8 mouse cellular contexts compared by ENCODE assay signal in genomic region chr3:116594076-116594727, GRCm38 (mm10). TPM values are rescaled to one million over a fixed set of nuclear protein-coding genes. Genes with fewer than 3 reads are reported as not detected.
DNase-seq lines count a peak whose midpoint lies in the region; ATAC-seq and TF ChIP-seq lines count a peak whose summit lies in the region.

No protein-coding gene starts in this region.

- no peak for DNase-seq in cerebellum, adult 2 months
- DNase-seq in cerebellum, adult 18-20 months: no peak
- DNase-seq in lung, postnatal 0 days (ENCODE audit: low spot score): peak; percentile 53
- DNase-seq in lung, postnatal 14 days: no peak
- no peak for DNase-seq in liver, postnatal 0 days
- no peak for DNase-seq in spleen, postnatal 10 days (ENCODE audit: low spot score in 2 of 2)
- no peak for DNase-seq in layer of hippocampus, postnatal 14 days (ENCODE audit: low spot score in 2 of 2)

- H3K9ac ChIP-seq in lung, postnatal 0 days (replicated peaks; ENCODE audit: low read depth): peak overlapping the region; percentile 65
- H3K9ac ChIP-seq in forebrain, embryonic 16.5 days (replicated peaks; ENCODE audit: low read depth, low read length): peak overlapping the region; percentile 75
- peak overlapping the region; percentile 80 for H3K9ac ChIP-seq in liver, postnatal 0 days (replicated peaks)

- H3K36me3 ChIP-seq in lung, postnatal 0 days (ENCODE audit: insufficient read depth, low read length): peaks cover 17% of the 10 kb centered on the region; the same call in 1 of the 2 replicates
- peaks cover 12% of the 10 kb centered on the region for H3K36me3 ChIP-seq in forebrain, embryonic 16.5 days (ENCODE audit: control insufficient read depth, insufficient read depth)
- H3K36me3 ChIP-seq in liver, postnatal 0 days (replicated peaks; ENCODE audit: insufficient read depth, low read length): peaks cover 16% of the 10 kb centered on the region

- peak overlapping the region; percentile 14 for H3K27ac ChIP-seq in cerebellum, adult 2 months (ENCODE audit: insufficient read depth, low read length)
- H3K27ac ChIP-seq in lung, postnatal 0 days (ENCODE audit: low read length): peak overlapping the region; percentile 79
- H3K27ac ChIP-seq in forebrain, embryonic 16.5 days (ENCODE audit: low read length): peak overlapping the region; percentile 86
- peak overlapping the region; percentile 82 for H3K27ac ChIP-seq in liver, postnatal 0 days (ENCODE audit: low read depth)

- TF ChIP-seq CTCF in cerebellum, adult 2 months (IDR thresholded peaks at IDR 0.05; ENCODE audit: borderline replicate concordance, insufficient read depth, low read depth, low read length): no peak
- peak; percentile 31; the same call in 1 of the 2 replicates for TF ChIP-seq CTCF in lung, postnatal 0 days (IDR thresholded peaks at IDR 0.05)
- peak; percentile 37; the same call in 1 of the 2 replicates for TF ChIP-seq CTCF in liver, postnatal 0 days (IDR thresholded peaks at IDR 0.05; ENCODE audit: low read depth)

- no peaks in the 10 kb centered on the region for H3K9me3 ChIP-seq in lung, postnatal 0 days (ENCODE audit: low read length)
- H3K9me3 ChIP-seq in forebrain, embryonic 16.5 days (ENCODE audit: control insufficient read depth, low read length): no peaks in the 10 kb centered on the region
- no peaks in the 10 kb centered on the region for H3K9me3 ChIP-seq in liver, postnatal 0 days (ENCODE audit: low read length)

- ATAC-seq in lung, postnatal 0 days: peak; percentile 57
- ATAC-seq in forebrain, embryonic 16.5 days: peak; percentile 84
- peak; percentile 62 for ATAC-seq in liver, postnatal 0 days

- WGBS in cerebellum, adult 2 months: 2% methylated on average over 22 of the region's 22 CpGs
- WGBS in lung, postnatal 0 days: 1% methylated on average over 22 of the region's 22 CpGs
- WGBS in forebrain, embryonic 16.5 days: 2% methylated on average over 21 of the region's 22 CpGs
- 2% methylated on average over 21 of the region's 22 CpGs for WGBS in liver, postnatal 0 days (ENCODE audit: insufficient replicate concordance)

- no peaks in the 10 kb centered on the region for H3K27me3 ChIP-seq in cerebellum, adult 2 months (ENCODE audit: control insufficient read depth, insufficient read depth, low read length)
- H3K27me3 ChIP-seq in lung, postnatal 0 days (replicated peaks; ENCODE audit: insufficient read depth, low read length): no peaks in the 10 kb centered on the region
- no peaks in the 10 kb centered on the region for H3K27me3 ChIP-seq in forebrain, embryonic 16.5 days (replicated peaks; ENCODE audit: control insufficient read depth, insufficient read depth, low read length)
- H3K27me3 ChIP-seq in liver, postnatal 0 days (ENCODE audit: insufficient read depth, low read length): no peaks in the 10 kb centered on the region

- no peaks in the 10 kb centered on the region for H3K4me1 ChIP-seq in cerebellum, adult 2 months (ENCODE audit: control insufficient read depth, insufficient read depth, low read length)
- no peaks in the 10 kb centered on the region for H3K4me1 ChIP-seq in lung, postnatal 0 days (ENCODE audit: insufficient read depth, low read depth, low read length)
- H3K4me1 ChIP-seq in forebrain, embryonic 16.5 days (replicated peaks; ENCODE audit: control insufficient read depth, insufficient read depth, low read length): peaks cover 11% of the 10 kb centered on the region
- peaks cover 12% of the 10 kb centered on the region; the same call in 1 of the 2 replicates for H3K4me1 ChIP-seq in liver, postnatal 0 days (ENCODE audit: insufficient read depth)

- H3K4me3 ChIP-seq in cerebellum, adult 2 months (replicated peaks; ENCODE audit: insufficient read depth, low read depth, low read length): peak overlapping the region; percentile 76
- peak overlapping the region; percentile 84 for H3K4me3 ChIP-seq in lung, postnatal 0 days (ENCODE audit: low read depth, low read length)
- peak overlapping the region; percentile 62 for H3K4me3 ChIP-seq in forebrain, embryonic 16.5 days (replicated peaks; ENCODE audit: low read length)
- peak overlapping the region; percentile 92 for H3K4me3 ChIP-seq in liver, postnatal 0 days (ENCODE audit: low read depth, low read length)

- no peak for TF ChIP-seq EP300 in lung, postnatal 0 days (IDR thresholded peaks at IDR 0.05)
- no peak for TF ChIP-seq EP300 in liver, postnatal 0 days (IDR thresholded peaks at IDR 0.05; ENCODE audit: low read depth)

- peak overlapping the region; percentile 74 for H3K4me2 ChIP-seq in lung, postnatal 0 days (replicated peaks; ENCODE audit: low read depth, low read length)
- peak overlapping the region; percentile 47 for H3K4me2 ChIP-seq in forebrain, embryonic 16.5 days (ENCODE audit: low read length)
- H3K4me2 ChIP-seq in liver, postnatal 0 days (ENCODE audit: low read depth, low read length): peak overlapping the region; percentile 79

- TF ChIP-seq POLR2A in cerebellum, adult 2 months (IDR thresholded peaks at IDR 0.05; ENCODE audit: borderline replicate concordance, insufficient read depth, low read length): no peak

RNA-seq across cellular contexts. Expression of gene Sass6, which starts 0.6 kb away (rescaled TPM):
- polyA plus RNA-seq in cerebellum, adult 2 months (2012; rRNA removed): 8.6 and 9.7 TPM in 2 replicates
- polyA plus RNA-seq in lung, postnatal 0 days (2015; fragmentation: Nextera tagmentation; extraction: Ambion mirVana): 3.7 and 4.2 TPM in 2 replicates
- 18.2 and 19.3 TPM in 2 replicates for polyA plus RNA-seq in forebrain, embryonic 16.5 days (2015; fragmentation: Nextera tagmentation; extraction: Ambion mirVana)
- 6.5 and 7.4 TPM in 2 replicates for polyA plus RNA-seq in liver, postnatal 0 days (2015; fragmentation: Nextera tagmentation; extraction: Ambion mirVana)
- 1 to 10 TPM; 8.2 TPM for total RNA-seq in layer of hippocampus, postnatal 14 days (2021)

RNA-seq across cellular contexts. Expression of gene Trmt13, which starts 20.2 kb away (rescaled TPM):
- polyA plus RNA-seq in cerebellum, adult 2 months (2012; rRNA removed): 20.6 and 22.9 TPM in 2 replicates
- 15.0 and 17.0 TPM in 2 replicates for polyA plus RNA-seq in lung, postnatal 0 days (2015; fragmentation: Nextera tagmentation; extraction: Ambion mirVana)
- polyA plus RNA-seq in forebrain, embryonic 16.5 days (2015; fragmentation: Nextera tagmentation; extraction: Ambion mirVana): 28.4 and 35.2 TPM in 2 replicates
- polyA plus RNA-seq in liver, postnatal 0 days (2015; fragmentation: Nextera tagmentation; extraction: Ambion mirVana): 7.4 and 7.6 TPM in 2 replicates
- total RNA-seq in layer of hippocampus, postnatal 14 days (2021): 10 to 100 TPM; 15.3 to 15.6 TPM

RNA-seq across cellular contexts. Expression of gene Lrrc39, which starts 31.4 kb away (rescaled TPM):
- polyA plus RNA-seq in cerebellum, adult 2 months (2012; rRNA removed): 0.11 and 0.21 TPM in 2 replicates
- 0.42 and 0.61 TPM in 2 replicates for polyA plus RNA-seq in lung, postnatal 0 days (2015; fragmentation: Nextera tagmentation; extraction: Ambion mirVana)
- polyA plus RNA-seq in forebrain, embryonic 16.5 days (2015; fragmentation: Nextera tagmentation; extraction: Ambion mirVana): 0.29 and 0.42 TPM in 2 replicates
- 1.6 and 1.9 TPM in 2 replicates for polyA plus RNA-seq in liver, postnatal 0 days (2015; fragmentation: Nextera tagmentation; extraction: Ambion mirVana)
- total RNA-seq in layer of hippocampus, postnatal 14 days (2021): under 1 TPM in 1 of 2 experiments, not detected in 1; 0.17 TPM

Comparison
In these comparisons a context has a peak if more than half of its experiments do, and no peak if none do; other contexts are left out.
1. H3K27ac ChIP-seq: peak in every context shown above with its lines; median percentile 86 in forebrain, embryonic 16.5 days; 82 in liver, postnatal 0 days; 79 in lung, postnatal 0 days; 14 in cerebellum, adult 2 months.